Mouse (Mus musculus) midbrain, embryonic 15.5 days (tissue): Measurements from ENCODE around the gene Nkx2-2. TPM values are rescaled to one million over a fixed set of nuclear protein-coding genes. Genes with fewer than 3 reads are reported as not detected.

Experiments used
- ATAC-seq: fragments of 200-750 bp; cut with Nextera tagmentation; replicated peaks from 2 replicates; pipeline ENCODE4 v1.8.0; 2017; ENCODE audit warnings: moderate TSS enrichment
- H3K27ac ChIP-seq: fragments of 300-500 bp; sonication (generic); 2 replicates; pipeline ENCODE4 v1.5.1; 2015; ENCODE audit warnings: mild to moderate bottlenecking, inconsistent platforms
- H3K27me3 ChIP-seq: fragments of 300-500 bp; sonication (generic); replicated peaks from 2 replicates; pipeline ENCODE4 v1.6.1; 2015; ENCODE audit warnings: inconsistent platforms
- H3K36me3 ChIP-seq: fragments of 300-500 bp; sonication (generic); replicated peaks from 2 replicates; pipeline ENCODE4 v1.6.1; 2015; ENCODE audit warnings: inconsistent platforms
- H3K4me1 ChIP-seq: fragments of 300-500 bp; sonication (generic); 2 replicates; pipeline ENCODE4 v1.6.1; 2015; ENCODE audit warnings: inconsistent platforms
- H3K4me2 ChIP-seq: fragments of 300-500 bp; sonication (generic); 2 replicates; pipeline ENCODE4 v1.6.1; 2015; ENCODE audit warnings: inconsistent platforms, mild to moderate bottlenecking, moderate library complexity
- H3K4me3 ChIP-seq: fragments of 300-500 bp; sonication (generic); 2 replicates; pipeline ENCODE4 v1.5.1; 2015; ENCODE audit warnings: mild to moderate bottlenecking, inconsistent platforms
- H3K9ac ChIP-seq: fragments of 300-500 bp; sonication (generic); 2 replicates; pipeline ENCODE4 v1.6.1; 2015; ENCODE audit warnings: mild to moderate bottlenecking, inconsistent platforms
- H3K9me3 ChIP-seq: fragments of 300-500 bp; sonication (generic); 2 replicates; pipeline ENCODE4 v1.6.1; 2016; ENCODE audit warnings: inconsistent platforms
- WGBS: fragments of 180-500 bp; shearing (Covaris S2); methylation state at CpG from one replicate; pipeline ENCODE4 v1.1.7; 2015; ENCODE audit warnings: mixed read lengths; 5-methylcytosine and 5-hydroxymethylcytosine counted together
- polyA plus RNA-seq: library from polyadenylated mRNA; unstranded; fragments of >200 nt; fragmentation: Nextera tagmentation; extraction: Ambion mirVana; gene quantifications from 2 replicates; pipeline ENCODE4 v1.2.1, GENCODE M21; 2015

Gene Nkx2-2
- polyA plus RNA-seq = 6.3 and 9.4 TPM in 2 replicates

- ATAC-seq = peak; percentile 43
- peak within 1 kb of the TSS; percentile 60 for H3K4me2 ChIP-seq
- H3K4me3 ChIP-seq = peak within 1 kb of the TSS; percentile 36
- peaks cover 32% of the 10 kb centered on the region for H3K4me1 ChIP-seq
- WGBS = under 1% methylated on average over 44 of the region's 54 CpGs
- H3K36me3 ChIP-seq = no peaks in the 10 kb centered on the region
- peaks cover 93% of the 10 kb centered on the region for H3K27me3 ChIP-seq
- peak within 1 kb of the TSS; percentile 50; the same call in 1 of the 2 replicates for H3K27ac ChIP-seq
- H3K9ac ChIP-seq = peak within 1 kb of the TSS; percentile 25
- H3K9me3 ChIP-seq = no peaks in the 10 kb centered on the region
These were observed at the start of gene Nkx2-2 for GRCm38 (mm10) chr2:147193271-147194255. TSS of gene Nkx2-2 (minus strand) at chr2:147194243.

GRCm38 (mm10) chr2:147235707-147236290 lies 41.8 kb upstream of the Nkx2-2 start:
- Histone ChIP-seq H3K4me2 (peak overlapping the region; percentile 30), H3K4me1 (no peaks in the 10 kb centered on the region), H3K27ac (no peak overlapping the region), H3K36me3 (no peaks in the 10 kb centered on the region), H3K4me3 (peak overlapping the region; percentile 4; the same call in 1 of the 2 replicates), H3K9me3 (no peaks in the 10 kb centered on the region), H3K27me3 (no peaks in the 10 kb centered on the region), H3K9ac (no peak overlapping the region)
- 0 out of 2 replicates have a peak, but pooled peaks have one; percentile 6 for ATAC-seq
- 28% methylated on average over 25 of the region's 25 CpGs for WGBS

GRCm38 (mm10) chr2:147231175-147231574 lies 37.1 kb upstream of the Nkx2-2 start:
- no peak overlapping the region for H3K9ac ChIP-seq
- no peak for ATAC-seq
- 81% methylated on average over 5 of the region's 5 CpGs for WGBS
- H3K4me1 ChIP-seq = no peaks in the 10 kb centered on the region
- no peaks in the 10 kb centered on the region for H3K27me3 ChIP-seq
- no peaks in the 10 kb centered on the region for H3K9me3 ChIP-seq
- H3K27ac ChIP-seq = no peak overlapping the region
- H3K4me3 ChIP-seq = no peak overlapping the region
- H3K4me2 ChIP-seq = no peak overlapping the region
- H3K36me3 ChIP-seq = no peaks in the 10 kb centered on the region

- WGBS = 33% methylated on average over 4 of the region's 4 CpGs
- Histone ChIP-seq H3K9me3 (no peaks in the 10 kb centered on the region), H3K4me1 (no peaks in the 10 kb centered on the region), H3K27ac (no peak overlapping the region), H3K36me3 (no peaks in the 10 kb centered on the region), H3K9ac (no peak overlapping the region), H3K4me2 (no peak overlapping the region), H3K4me3 (no peak overlapping the region), H3K27me3 (peaks cover 27% of the 10 kb centered on the region)
- ATAC-seq = no peak
These were observed 11.1 kb upstream of the Nkx2-2 start for GRCm38 (mm10) chr2:147205076-147205615.

GRCm38 (mm10) chr2:147194711-147195615 lies 920 bp upstream of the Nkx2-2 start:
- ATAC-seq = peak; percentile 63
- no peak overlapping the region for H3K27ac ChIP-seq
- peak overlapping the region; percentile 9; the same call in 1 of the 2 replicates for H3K9ac ChIP-seq
- H3K27me3 ChIP-seq = peaks cover 92% of the 10 kb centered on the region
- H3K4me2 ChIP-seq = peak overlapping the region; percentile 60
- no peaks in the 10 kb centered on the region for H3K36me3 ChIP-seq
- WGBS = under 1% methylated on average over 70 of the region's 71 CpGs
- no peaks in the 10 kb centered on the region for H3K9me3 ChIP-seq
- peak overlapping the region; percentile 36 for H3K4me3 ChIP-seq
- peaks cover 27% of the 10 kb centered on the region for H3K4me1 ChIP-seq

GRCm38 (mm10) chr2:147192731-147193130 lies 1.3 kb downstream of the Nkx2-2 start:
- H3K4me3 ChIP-seq = peak overlapping the region; percentile 36; the same call in 1 of the 2 replicates
- 2% methylated on average over 13 of the region's 13 CpGs for whole genome bisulfite sequencing
- peak overlapping the region; percentile 60; the same call in 1 of the 2 replicates for H3K4me2 ChIP-seq
- H3K27ac ChIP-seq = no peak overlapping the region
- H3K36me3 ChIP-seq = no peaks in the 10 kb centered on the region
- H3K9me3 ChIP-seq = no peaks in the 10 kb centered on the region
- H3K27me3 ChIP-seq = peaks cover 91% of the 10 kb centered on the region
- peaks cover 32% of the 10 kb centered on the region for H3K4me1 ChIP-seq
- no peak overlapping the region for H3K9ac ChIP-seq
- no peak for ATAC-seq

- Histone ChIP-seq H3K4me1 (peaks cover 39% of the 10 kb centered on the region), H3K4me3 (peak overlapping the region; percentile 8; the same call in 1 of the 2 replicates), H3K9ac (no peak overlapping the region), H3K4me2 (peak overlapping the region; percentile 20; the same call in 1 of the 2 replicates), H3K9me3 (no peaks in the 10 kb centered on the region), H3K27me3 (peaks cover 95% of the 10 kb centered on the region), H3K27ac (no peak overlapping the region), H3K36me3 (no peaks in the 10 kb centered on the region)
- no peak for ATAC-seq
- WGBS = 3% methylated on average over 27 of the region's 27 CpGs
These were observed 3.6 kb downstream of the Nkx2-2 start for GRCm38 (mm10) chr2:147190316-147191021.

- WGBS = 4% methylated on average over 28 of the region's 28 CpGs
- no peak overlapping the region for H3K27ac ChIP-seq
- H3K4me2 ChIP-seq = peak overlapping the region; percentile 20
- no peaks in the 10 kb centered on the region for H3K9me3 ChIP-seq
- H3K9ac ChIP-seq = no peak overlapping the region
- H3K4me3 ChIP-seq = no peak overlapping the region
- H3K27me3 ChIP-seq = peaks cover 91% of the 10 kb centered on the region
- H3K4me1 ChIP-seq = peaks cover 32% of the 10 kb centered on the region
- no peak for ATAC-seq
- no peaks in the 10 kb centered on the region for H3K36me3 ChIP-seq
These were observed 4.3 kb downstream of the Nkx2-2 start for GRCm38 (mm10) chr2:147189546-147190315.

GRCm38 (mm10) chr2:147188871-147189545 lies 5.0 kb downstream of the Nkx2-2 start:
- H3K27me3 ChIP-seq = peaks cover 90% of the 10 kb centered on the region
- no peak for ATAC-seq
- no peak overlapping the region for H3K27ac ChIP-seq
- no peaks in the 10 kb centered on the region for H3K36me3 ChIP-seq
- no peaks in the 10 kb centered on the region for H3K9me3 ChIP-seq
- no peak overlapping the region for H3K4me3 ChIP-seq
- no peak overlapping the region for H3K9ac ChIP-seq
- H3K4me1 ChIP-seq = peaks cover 31% of the 10 kb centered on the region
- WGBS = 5% methylated on average over 11 of the region's 11 CpGs
- H3K4me2 ChIP-seq = peak overlapping the region; percentile 15
